Mouse (Mus musculus) hindbrain, postnatal 0 days (tissue): Measurements from ENCODE around the gene Glod4. TPM values are rescaled to one million over a fixed set of nuclear protein-coding genes. Genes with fewer than 3 reads are reported as not detected.

Experiments used
- ATAC-seq: fragments of 200-750 bp; cut with Nextera tagmentation; 2 replicates; pipeline ENCODE4 v1.8.0; 2017; ENCODE audit warnings: mild to moderate bottlenecking, moderate TSS enrichment, moderate library complexity
- DNase-seq: peaks from one replicate; pipeline ENCODE4 v3.0.0-alpha.2; 2015; ENCODE audit warnings: low spot score
- H3K27ac ChIP-seq: fragments of 300-500 bp; sonication (generic); 2 replicates; pipeline ENCODE4 v1.5.1; 2014; ENCODE audit warnings: mild to moderate bottlenecking
- H3K27me3 ChIP-seq: fragments of 300-500 bp; sonication (generic); 2 replicates; pipeline ENCODE4 v1.6.1; 2014; ENCODE audit warnings: low read length, mixed read lengths; ENCODE audit not compliant: insufficient read depth
- H3K36me3 ChIP-seq: fragments of 300-500 bp; sonication (generic); 2 replicates; pipeline ENCODE4 v1.6.1; 2014; ENCODE audit warnings: low read length, mixed read lengths; ENCODE audit not compliant: insufficient read depth
- H3K4me1 ChIP-seq: fragments of 300-500 bp; sonication (generic); 2 replicates; pipeline ENCODE4 v1.6.1; 2014; ENCODE audit warnings: antibody characterized with exemption, low read length, mixed read lengths; ENCODE audit not compliant: insufficient read depth
- H3K4me2 ChIP-seq: fragments of 300-500 bp; sonication (generic); 2 replicates; pipeline ENCODE4 v1.6.1; 2014; ENCODE audit warnings: low read depth, mild to moderate bottlenecking, low read length, moderate library complexity, mixed read lengths
- H3K4me3 ChIP-seq: fragments of 300-500 bp; sonication (generic); 2 replicates; pipeline ENCODE4 v1.5.1; 2014; ENCODE audit warnings: low read length
- H3K9ac ChIP-seq: fragments of 300-500 bp; sonication (generic); replicated peaks from 2 replicates; pipeline ENCODE4 v1.6.1; 2014; ENCODE audit warnings: mild to moderate bottlenecking, low read length, moderate library complexity, mixed read lengths
- H3K9me3 ChIP-seq: fragments of 300-500 bp; sonication (generic); 2 replicates; pipeline ENCODE4 v1.6.1; 2016; ENCODE audit warnings: low read length, mixed read lengths
- CTCF ChIP-seq: IDR thresholded peaks from 2 replicates; pipeline ENCODE4 v1.5.1; 2016; ENCODE audit warnings: antibody characterized with exemption, control low read depth, low read depth
- WGBS: fragments of 180-500 bp; shearing (Covaris S2); extraction: QIAGEN DNeasy Blood & Tissue Kit; methylation state at CpG from one replicate; pipeline ENCODE4 v1.1.7; 2014; 5-methylcytosine and 5-hydroxymethylcytosine counted together
- polyA plus RNA-seq: library from polyadenylated mRNA; unstranded; fragments of >200 nt; fragmentation: Nextera tagmentation; extraction: Ambion mirVana; gene quantifications from 2 replicates; pipeline ENCODE4 v1.2.1, GENCODE M21; 2015
- total RNA-seq: library from RNA; depleted of rRNA; stranded (reverse); fragments of >200 nt; gene quantifications from 2 replicates; pipeline ENCODE4 v1.2.3, GENCODE M21; 2014

Gene Glod4
- total and polyA plus RNA-seq, 2 experiments from 2014 or later, result 34.2 to 118 TPM

- peak; percentile 44; the same call in 1 of the 2 replicates for ATAC-seq
- WGBS, result 38% methylated on average over 10 of the region's 10 CpGs
- no peaks in the 10 kb centered on the region for H3K27me3 ChIP-seq
- no peaks in the 10 kb centered on the region for H3K36me3 ChIP-seq
- no peak for DNase-seq
- H3K4me1 ChIP-seq, result peaks cover 10% of the 10 kb centered on the region
- TF ChIP-seq CTCF, result no peak
- H3K4me3 ChIP-seq, result no peak overlapping the region
- no peaks in the 10 kb centered on the region for H3K9me3 ChIP-seq
- H3K4me2 ChIP-seq, result no peak overlapping the region
- no peak overlapping the region; the same call in 1 of the 2 replicates for H3K9ac ChIP-seq
- H3K27ac ChIP-seq, result peak overlapping the region; percentile 36; the same call in 1 of the 2 replicates
Observed at GRCm38 (mm10) chr11:76260208-76261050, 16.9 kb upstream of the Glod4 start.

DNA sequence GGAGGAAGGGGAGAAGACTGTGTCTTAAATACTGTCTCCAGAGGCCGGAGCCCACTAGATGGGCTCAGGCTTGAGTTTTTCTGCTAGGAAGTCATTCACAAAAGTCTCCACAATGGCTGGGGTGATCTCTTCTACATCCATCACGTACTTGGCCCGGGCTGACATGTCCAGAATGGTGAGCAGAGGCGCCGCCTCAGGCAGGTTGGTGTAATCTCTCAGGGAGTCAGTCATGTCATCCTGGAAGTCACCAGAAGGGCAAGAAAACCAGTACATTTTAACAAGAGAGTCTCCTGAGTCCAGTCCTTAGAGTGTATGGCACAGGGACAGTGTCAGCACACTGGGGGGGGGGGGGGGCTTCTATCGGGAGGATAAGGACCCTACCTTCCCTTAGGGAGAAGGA is 15.0 kb upstream of the Glod4 start:
- 65% methylated on average over 6 of the region's 6 CpGs for WGBS
- Histone ChIP-seq H3K27ac (no peak overlapping the region), H3K4me3 (no peak overlapping the region), H3K4me2 (no peak overlapping the region), H3K9ac (no peak overlapping the region), H3K4me1 (peaks cover 10% of the 10 kb centered on the region), H3K27me3 (no peaks in the 10 kb centered on the region), H3K36me3 (no peaks in the 10 kb centered on the region), H3K9me3 (no peaks in the 10 kb centered on the region)
- DNase-seq, result no peak
- no peak; the same call in 1 of the 2 replicates for TF ChIP-seq CTCF
- no peak for ATAC-seq

DNA sequence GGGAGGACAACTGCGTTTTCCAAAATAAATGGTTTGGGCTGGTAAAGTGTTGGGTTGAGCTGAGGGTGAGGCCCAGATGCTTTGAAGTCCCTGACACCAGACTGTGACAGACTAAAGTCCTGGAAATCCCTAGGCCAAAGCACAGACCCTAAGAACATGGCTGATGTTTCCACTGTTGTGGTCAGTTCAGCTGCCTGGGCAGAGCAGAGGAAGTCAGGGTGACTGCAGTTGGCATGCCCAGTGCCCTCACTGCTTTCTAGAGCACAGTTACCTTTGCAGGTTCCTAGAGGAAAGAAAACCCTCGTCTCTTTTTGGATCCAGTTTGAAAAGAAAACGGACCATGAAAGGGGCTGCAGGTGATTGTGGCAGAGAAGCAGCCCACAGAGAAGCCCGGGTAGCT is 13.9 kb upstream of the Glod4 start:
- ATAC-seq (no peak), DNase-seq (no peak)
- no peak for TF ChIP-seq CTCF
- H3K27ac ChIP-seq, result no peak overlapping the region
- no peak overlapping the region for H3K4me2 ChIP-seq
- H3K9ac ChIP-seq, result no peak overlapping the region
- 86% methylated on average over 4 of the region's 4 CpGs for WGBS
- H3K36me3 ChIP-seq, result no peaks in the 10 kb centered on the region
- H3K4me1 ChIP-seq, result peaks cover 10% of the 10 kb centered on the region
- no peaks in the 10 kb centered on the region for H3K9me3 ChIP-seq
- no peak overlapping the region for H3K4me3 ChIP-seq
- H3K27me3 ChIP-seq, result no peaks in the 10 kb centered on the region

GRCm38 (mm10) chr11:76256129-76256528 is 12.6 kb upstream of the Glod4 start:
- 54% methylated on average over 5 of the region's 5 CpGs for WGBS
- TF ChIP-seq CTCF, result no peak
- H3K27ac ChIP-seq, result peak overlapping the region; percentile 32; the same call in 1 of the 2 replicates
- peaks cover 10% of the 10 kb centered on the region for H3K4me1 ChIP-seq
- no peaks in the 10 kb centered on the region for H3K36me3 ChIP-seq
- DNase-seq (no peak), ATAC-seq (no peak)
- no peaks in the 10 kb centered on the region for H3K9me3 ChIP-seq
- H3K4me3 ChIP-seq, result no peak overlapping the region
- H3K9ac ChIP-seq, result no peak overlapping the region
- no peak overlapping the region for H3K4me2 ChIP-seq
- no peaks in the 10 kb centered on the region for H3K27me3 ChIP-seq

- WGBS, result 55% methylated on average over 4 of the region's 4 CpGs
- DNase-seq, result peak; percentile 65
- Histone ChIP-seq H3K27ac (peak overlapping the region; percentile 32; the same call in 1 of the 2 replicates), H3K36me3 (0 out of 2 replicates have a peak, but pooled peaks cover 4% of the 10 kb centered on the region), H3K27me3 (no peaks in the 10 kb centered on the region), H3K9me3 (no peaks in the 10 kb centered on the region), H3K4me3 (no peak overlapping the region), H3K9ac (no peak overlapping the region), H3K4me2 (no peak overlapping the region), H3K4me1 (peaks cover 6% of the 10 kb centered on the region)
- ATAC-seq, result no peak
- no peak for TF ChIP-seq CTCF
Observed at GRCm38 (mm10) chr11:76255431-76256001, 12.0 kb upstream of the Glod4 start.

GRCm38 (mm10) chr11:76253918-76254264 is 10.4 kb upstream of the Glod4 start:
- ATAC-seq (no peak), DNase-seq (peak; percentile 24)
- Histone ChIP-seq H3K36me3 (peaks cover 17% of the 10 kb centered on the region), H3K4me2 (no peak overlapping the region), H3K27me3 (no peaks in the 10 kb centered on the region), H3K4me1 (no peaks in the 10 kb centered on the region), H3K9ac (no peak overlapping the region), H3K27ac (no peak overlapping the region), H3K9me3 (no peaks in the 10 kb centered on the region), H3K4me3 (no peak overlapping the region)
- 57% methylated on average over 4 of the region's 4 CpGs for WGBS
- no peak for TF ChIP-seq CTCF
